Mouse (Mus musculus) E14TG2a.4 (cell line): ENCODE results near the gene Ssna1.
"Not testable (repeated sequence)": the region's sequence is repeated elsewhere in the genome, so short reads cannot be mapped to it uniquely, and the experiment has no call there.

Experiments
- H3K27me3 ChIP-seq: 2 replicates; pipeline ENCODE4 v1.6.1; 2014; ENCODE audit warnings: low read length, control low read depth; ENCODE audit not compliant: insufficient read depth
- H3K36me3 ChIP-seq: 2 replicates; pipeline ENCODE4 v1.6.1; 2014; ENCODE audit warnings: low read length, control low read depth; ENCODE audit not compliant: insufficient read depth
- H3K4me1 ChIP-seq: replicated peaks from 2 replicates; pipeline ENCODE4 v1.6.1; 2014; ENCODE audit warnings: low read depth, low read length, control low read depth
- H3K4me3 ChIP-seq: replicated peaks from 2 replicates; pipeline ENCODE4 v1.5.1; 2014; ENCODE audit warnings: mild to moderate bottlenecking, low read length
- H3K9me3 ChIP-seq: 2 replicates; pipeline ENCODE4 v1.6.1; 2014; ENCODE audit warnings: low read length, control low read depth
- CTCF ChIP-seq: conservative IDR thresholded peaks from 2 replicates; pipeline ENCODE4 v1.5.1; 2014; ENCODE audit warnings: low read length
- NANOG ChIP-seq: IDR thresholded peaks from 2 replicates; pipeline ENCODE4 v1.6.1; 2014; ENCODE audit warnings: borderline replicate concordance, low read length, mixed read lengths
- POU5F1 ChIP-seq: IDR thresholded peaks from 2 replicates; pipeline ENCODE4 v1.6.1; 2014; ENCODE audit warnings: low read length, borderline replicate concordance

The Ssna1 gene

DNA sequence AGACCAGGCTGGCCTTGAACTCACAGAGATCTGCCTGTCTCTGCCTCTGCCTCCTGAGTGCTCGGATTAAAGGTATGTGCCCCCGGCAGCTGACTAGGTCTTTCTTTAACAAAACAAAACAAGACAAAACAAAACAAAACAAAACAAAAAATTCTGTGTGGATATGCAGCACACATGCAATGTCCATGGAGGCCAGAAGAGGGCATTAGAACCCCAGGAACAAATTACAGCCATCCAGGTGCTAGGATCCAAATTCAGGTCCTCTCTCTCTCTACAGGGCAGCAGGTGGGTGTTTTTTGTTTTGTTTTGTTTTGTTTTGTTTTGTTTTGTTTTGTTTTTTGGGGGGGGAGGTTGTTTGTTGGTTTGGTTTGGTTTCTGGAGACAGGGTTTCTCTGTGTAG lies 13.4 kb downstream of the Ssna1 start:
- no peaks in the 10 kb centered on the region for H3K9me3 ChIP-seq
- H3K36me3 ChIP-seq, result peaks cover 9% of the 10 kb centered on the region
- H3K4me1 ChIP-seq, result peaks cover 43% of the 10 kb centered on the region
- TF ChIP-seq CTCF (peak; percentile 82), NANOG (no peak)
- H3K27me3 ChIP-seq, result peaks cover 7% of the 10 kb centered on the region
- no peak overlapping the region for H3K4me3 ChIP-seq

DNA sequence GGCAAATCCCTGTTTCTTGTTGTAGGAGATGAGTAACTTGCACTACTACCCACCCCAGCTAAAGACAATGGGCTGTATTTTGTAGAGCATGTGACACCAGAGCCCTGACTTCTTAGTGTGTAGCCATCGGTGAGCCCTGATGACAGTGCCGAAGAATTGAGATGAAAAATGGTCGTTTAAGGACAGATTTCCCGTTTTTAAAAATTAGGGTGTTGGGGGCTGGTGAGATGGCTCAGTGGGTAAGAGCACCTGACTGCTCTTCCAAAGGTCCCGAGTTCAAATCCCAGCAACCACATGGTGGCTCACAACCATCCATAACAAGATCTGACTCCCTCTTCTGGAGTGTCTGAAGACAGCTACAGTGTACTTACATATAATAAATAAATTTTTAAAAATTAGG lies 15.0 kb downstream of the Ssna1 start:
- not testable (repeated sequence) for H3K9me3 ChIP-seq, H3K4me3 ChIP-seq, H3K27me3 ChIP-seq
- Histone ChIP-seq H3K36me3 (peaks cover 20% of the 10 kb centered on the region), H3K4me1 (peaks cover 50% of the 10 kb centered on the region)

DNA sequence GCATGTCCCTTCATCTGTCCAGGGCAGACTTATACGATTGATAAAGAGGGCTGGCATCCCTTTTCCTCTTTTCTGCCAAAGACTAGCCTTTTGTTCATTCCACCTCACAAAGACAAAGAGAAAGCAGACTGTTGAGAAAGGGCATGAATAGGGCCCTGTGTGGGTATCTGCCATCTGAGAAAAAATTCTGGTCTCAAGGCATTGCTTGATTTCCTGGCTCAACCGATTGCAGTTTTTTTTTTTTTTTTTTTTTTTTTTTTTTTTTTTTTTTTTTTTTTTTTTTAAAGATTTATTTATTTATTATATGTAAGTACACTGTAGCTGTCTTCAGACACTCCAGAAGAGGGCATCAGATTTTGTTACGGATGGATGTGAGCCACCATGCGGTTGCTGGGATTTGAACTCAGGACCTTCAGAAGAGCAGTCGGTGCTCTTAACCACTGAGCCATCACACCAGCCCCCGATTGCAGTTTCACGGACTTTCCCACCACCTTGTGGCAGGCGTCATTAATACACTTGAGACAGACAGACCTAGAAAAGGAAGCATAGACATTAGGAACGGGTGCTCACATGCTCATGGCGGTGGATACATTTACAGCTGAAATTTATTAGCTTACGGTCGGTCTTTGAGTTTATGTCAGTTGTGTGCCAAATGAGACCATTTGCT lies 15.7 kb downstream of the Ssna1 start:
- Histone ChIP-seq H3K4me3 (peak overlapping the region; percentile 100), H3K36me3 (peaks cover 27% of the 10 kb centered on the region), H3K4me1 (peaks cover 46% of the 10 kb centered on the region)
- H3K27me3 ChIP-seq, H3K9me3 ChIP-seq: not testable (repeated sequence)

DNA sequence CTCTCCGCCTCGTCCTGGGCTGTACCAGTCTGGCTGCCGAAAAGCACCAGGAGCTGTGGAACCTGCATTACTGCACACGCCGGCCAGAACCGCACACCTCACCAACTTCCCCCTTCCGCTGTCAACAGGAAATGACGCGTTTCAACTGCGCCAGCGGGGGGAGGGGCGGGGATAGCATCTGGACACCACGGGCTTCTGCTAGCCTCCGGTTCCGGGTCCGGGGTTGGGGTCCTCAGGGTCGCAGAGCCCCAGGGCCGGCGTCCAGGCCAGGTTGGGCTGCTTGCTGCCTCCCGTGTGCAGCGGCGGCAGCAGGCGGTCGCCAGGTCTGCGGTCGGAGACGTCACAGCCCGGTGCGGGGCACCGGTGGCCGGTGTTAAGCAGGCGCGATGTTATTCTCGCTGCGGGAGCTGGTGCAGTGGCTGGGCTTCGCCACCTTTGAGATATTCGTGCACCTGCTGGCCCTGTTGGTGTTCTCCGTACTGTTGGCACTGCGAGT lies 16.9 kb downstream of the Ssna1 start, which contains the start of gene Tmem203:
Tmem203 (plus strand) TSS at position 156 of the 496 bp plus-strand sequence.
- no peaks in the 10 kb centered on the region for H3K9me3 ChIP-seq
- no peak for TF ChIP-seq NANOG
- H3K4me3 ChIP-seq, result peak within 1 kb of the TSS; percentile 100
- peaks cover 39% of the 10 kb centered on the region for H3K36me3 ChIP-seq
- H3K4me1 ChIP-seq, result peaks cover 45% of the 10 kb centered on the region
- H3K27me3 ChIP-seq, result no peaks in the 10 kb centered on the region

DNA sequence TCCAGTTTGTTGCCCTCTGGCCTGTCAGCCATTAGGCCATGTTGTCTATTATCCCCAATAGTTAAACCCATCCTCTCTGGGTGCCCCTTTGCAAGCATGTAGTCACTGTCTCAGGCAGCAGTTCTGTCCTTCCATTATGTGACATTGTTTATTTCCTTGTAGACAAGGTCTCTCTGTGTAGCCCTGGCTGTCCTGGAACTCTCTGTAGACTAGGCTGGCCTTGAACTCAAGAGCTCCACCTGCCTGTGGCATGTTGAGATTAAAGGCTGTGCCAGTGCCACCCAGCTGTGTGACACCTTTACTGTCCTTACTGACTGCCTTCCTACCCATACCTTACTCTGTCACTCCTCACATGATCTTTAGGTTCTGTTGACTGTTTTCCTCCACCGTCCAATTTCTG lies 19.9 kb downstream of the Ssna1 start:
- Histone ChIP-seq H3K4me1 (peaks cover 69% of the 10 kb centered on the region), H3K4me3 (no peak overlapping the region), H3K9me3 (no peaks in the 10 kb centered on the region), H3K36me3 (peaks cover 69% of the 10 kb centered on the region), H3K27me3 (no peaks in the 10 kb centered on the region)
- TF ChIP-seq POU5F1 (no peak), NANOG (no peak)

DNA sequence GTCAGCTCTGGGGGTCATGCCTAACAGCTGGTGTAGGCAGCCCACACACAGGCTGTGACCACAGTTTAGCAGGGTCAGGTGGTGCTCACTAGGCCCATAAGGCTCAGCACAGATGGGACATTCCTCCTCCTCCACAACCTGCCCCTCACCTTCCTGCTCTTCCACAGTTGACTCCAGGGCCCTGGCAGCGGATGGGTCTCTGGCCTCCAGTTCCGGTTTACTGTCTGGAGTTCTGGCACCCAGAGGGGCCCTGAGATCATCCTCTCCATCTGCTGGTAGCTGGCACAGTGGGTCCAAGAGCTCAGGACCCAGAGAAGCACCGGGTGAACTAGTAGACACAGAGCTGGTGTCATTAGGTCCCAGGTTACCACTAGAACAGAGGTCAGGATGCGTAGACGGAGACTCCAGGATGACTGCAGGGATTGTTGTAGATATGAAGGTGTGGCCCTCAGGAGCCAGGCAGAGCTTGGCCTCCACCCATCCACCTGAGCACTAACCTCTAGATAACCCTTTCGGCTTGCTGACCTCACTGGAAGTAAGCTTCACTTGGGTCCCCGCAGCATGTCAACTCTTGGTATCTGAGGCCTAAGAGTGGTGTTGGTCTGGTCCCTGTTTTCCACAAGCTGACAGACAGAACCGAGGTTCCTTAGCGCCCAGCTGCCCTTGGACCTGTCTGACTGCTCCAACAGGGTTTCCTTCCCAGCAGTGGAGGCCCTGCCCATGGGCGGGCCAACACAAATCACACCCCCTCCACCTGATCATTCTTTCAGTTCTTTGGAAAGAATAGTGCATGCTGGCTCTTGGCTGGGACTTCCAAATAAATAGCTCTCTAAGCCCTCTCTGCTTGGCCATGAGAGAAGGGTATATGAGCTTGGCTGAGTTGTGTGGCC lies 25.8 kb downstream of the Ssna1 start, which contains the start of gene AL732309.1:
AL732309.1 (minus strand) TSS at position 681 of the 890 bp plus-strand sequence.
- Histone ChIP-seq H3K4me1 (peaks cover 78% of the 10 kb centered on the region), H3K27me3 (peaks cover 12% of the 10 kb centered on the region)
- TF ChIP-seq CTCF (no peak), NANOG (no peak), POU5F1 (no peak)

DNA sequence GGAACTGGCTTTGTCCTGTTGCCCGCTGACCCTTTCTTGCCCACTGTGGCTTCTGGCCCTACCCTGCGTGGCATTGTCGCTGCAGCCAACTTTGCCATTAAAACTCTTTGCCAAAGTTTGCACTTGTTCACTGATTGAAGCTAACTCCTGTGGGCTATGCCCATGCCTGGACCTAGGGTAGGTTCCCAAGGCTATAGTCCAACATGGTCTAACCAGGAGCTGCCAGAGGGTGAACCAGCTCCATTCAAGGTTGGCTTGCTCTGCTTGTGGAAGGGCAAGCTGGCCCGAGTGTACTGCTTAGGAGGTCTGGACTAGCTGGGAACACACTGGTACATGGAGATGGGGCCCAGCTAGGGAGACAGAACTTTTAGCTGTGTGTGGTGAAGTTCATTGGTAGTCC lies 28.1 kb downstream of the Ssna1 start:
- H3K27me3 ChIP-seq, result peaks cover 15% of the 10 kb centered on the region
- peaks cover 86% of the 10 kb centered on the region for H3K4me1 ChIP-seq
- H3K36me3 ChIP-seq, result peaks cover 54% of the 10 kb centered on the region
- TF ChIP-seq NANOG, result no peak
- TF ChIP-seq POU5F1, result no peak
- H3K4me3 ChIP-seq, result no peak overlapping the region
- no peaks in the 10 kb centered on the region for H3K9me3 ChIP-seq

More for the DNA sequence above, 25.8 kb downstream of the Ssna1 start, which contains the start of gene AL732309.1:
- Histone ChIP-seq H3K9me3 (no peaks in the 10 kb centered on the region), H3K4me3 (no peak within 1 kb of the TSS; the same call in 1 of the 2 replicates), H3K36me3 (peaks cover 77% of the 10 kb centered on the region)

DNA sequence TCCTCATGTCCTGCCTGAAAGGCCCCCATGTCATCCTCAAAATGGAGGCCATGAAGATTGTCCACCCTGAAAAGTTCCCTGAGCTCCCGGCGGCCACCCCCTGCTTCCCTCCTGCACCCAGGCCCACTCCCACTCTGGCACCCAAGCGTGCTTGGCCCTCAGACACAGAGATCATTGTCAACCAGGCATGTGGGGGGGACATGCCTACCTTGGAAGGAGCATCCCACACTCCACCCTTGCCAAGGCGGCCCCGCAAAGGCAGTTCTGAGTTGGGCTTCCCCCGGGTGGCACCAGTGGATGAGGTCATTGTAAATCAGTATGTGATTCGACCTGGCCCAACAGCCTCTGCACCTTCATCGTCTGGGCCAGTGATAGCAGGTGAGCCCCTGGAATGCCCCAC lies 28.9 kb downstream of the Ssna1 start:
- peaks cover 15% of the 10 kb centered on the region for H3K27me3 ChIP-seq
- peaks cover 85% of the 10 kb centered on the region for H3K4me1 ChIP-seq
- H3K9me3 ChIP-seq, result no peaks in the 10 kb centered on the region
- peak overlapping the region; percentile 78; the same call in 1 of the 2 replicates for H3K4me3 ChIP-seq
- no peak for TF ChIP-seq POU5F1
- TF ChIP-seq CTCF, result no peak
- no peak for TF ChIP-seq NANOG
- peaks cover 46% of the 10 kb centered on the region for H3K36me3 ChIP-seq

DNA sequence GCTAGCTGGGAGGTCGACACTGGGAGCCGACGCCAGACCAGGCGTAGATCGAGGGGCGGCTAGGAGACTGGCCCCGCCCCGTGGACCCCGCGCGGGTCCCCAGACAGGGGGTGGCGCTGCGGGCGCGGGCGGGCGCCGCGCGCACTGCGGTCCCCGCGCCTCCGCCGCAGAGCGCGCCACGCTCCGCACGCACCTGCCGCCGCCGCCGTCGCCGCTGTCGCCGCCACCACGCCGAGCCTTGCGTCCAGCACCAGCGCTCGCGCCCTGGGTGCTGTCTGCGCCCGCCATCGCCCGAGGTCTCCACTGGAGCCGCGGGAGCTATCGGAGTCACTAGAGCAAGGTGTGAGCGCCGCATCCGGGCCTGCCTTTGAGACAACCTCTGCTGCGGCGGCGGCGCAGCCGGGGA lies 30.1 kb downstream of the Ssna1 start, which contains the start of the genes Rnf208 and Cysrt1:
Rnf208 (plus strand) TSS at position 155 of the 406 bp plus-strand sequence.
Cysrt1 (minus strand) TSS at position 352 of the 406 bp plus-strand sequence.
- H3K9me3 ChIP-seq, result no peaks in the 10 kb centered on the region
- H3K4me1 ChIP-seq, result peaks cover 85% of the 10 kb centered on the region
- H3K27me3 ChIP-seq, result peaks cover 15% of the 10 kb centered on the region
- H3K36me3 ChIP-seq, result peaks cover 34% of the 10 kb centered on the region
- peak within 1 kb of the TSS; percentile 78 for H3K4me3 ChIP-seq
- TF ChIP-seq POU5F1, result no peak
- TF ChIP-seq CTCF, result no peak
- no peak for TF ChIP-seq NANOG
